Mouse (Mus musculus): Measurements from ENCODE around the gene Gm10778. TPM values are rescaled to one million over a fixed set of nuclear protein-coding genes. Genes with fewer than 3 reads are reported as not detected.
"Not testable (repeated sequence)": the region's sequence is repeated elsewhere in the genome, so short reads cannot be mapped to it uniquely, and the experiment has no call there.

Gm10778 gene
- 3.8 and 5.0 TPM in 2 replicates for polyA plus RNA-seq (2015; fragmentation: Nextera tagmentation; extraction: Ambion mirVana)

- not testable (repeated sequence) for H3K27me3 ChIP-seq; H3K9me3 ChIP-seq (replicated peaks)
- 1% methylated on average over 39 of the region's 52 CpGs for WGBS
- H3K4me2 ChIP-seq, result peak within 1 kb of the TSS; percentile 67
- ATAC-seq (replicated peaks; ENCODE audit: low FRiP score), result peak; percentile 97
- peak within 1 kb of the TSS; percentile 89 for H3K27ac ChIP-seq
- H3K4me1 ChIP-seq, result peaks cover 15% of the 10 kb centered on the region
- peaks cover 33% of the 10 kb centered on the region for H3K36me3 ChIP-seq
- H3K4me3 ChIP-seq (replicated peaks), result peak within 1 kb of the TSS; percentile 59
- H3K9ac ChIP-seq, result peak within 1 kb of the TSS; percentile 59
These were observed at the start of gene Gm10778 for GRCm38 (mm10) chr10:81648803-81649775. Gene Gm10778, plus strand, starts transcription at chr10:81649059.

GRCm38 (mm10) chr10:81599630-81600029 is 49.2 kb upstream of the Gm10778 start:
- Histone ChIP-seq H3K36me3 (no peaks in the 10 kb centered on the region), H3K9me3 (replicated peaks) (no peaks in the 10 kb centered on the region), H3K4me3 (replicated peaks) (no peak overlapping the region), H3K27ac (no peak overlapping the region), H3K27me3 (peaks cover 10% of the 10 kb centered on the region; the same call in 1 of the 2 replicates), H3K9ac (no peak overlapping the region), H3K4me2 (no peak overlapping the region), H3K4me1 (peaks cover 87% of the 10 kb centered on the region)
- no peak for ATAC-seq (replicated peaks; ENCODE audit: low FRiP score)
- 56% methylated on average over 5 of the region's 5 CpGs for WGBS

GRCm38 (mm10) chr10:81600096-81600495 is 48.8 kb upstream of the Gm10778 start:
- no peaks in the 10 kb centered on the region for H3K9me3 ChIP-seq (replicated peaks)
- peak overlapping the region; percentile 57; the same call in 1 of the 2 replicates for H3K4me2 ChIP-seq
- H3K27ac ChIP-seq, result peak overlapping the region; percentile 91
- H3K4me1 ChIP-seq, result peaks cover 88% of the 10 kb centered on the region
- ATAC-seq (replicated peaks; ENCODE audit: low FRiP score), result no peak
- H3K4me3 ChIP-seq (replicated peaks), result no peak overlapping the region
- WGBS, result 36% methylated on average over 10 of the region's 10 CpGs
- no peaks in the 10 kb centered on the region for H3K36me3 ChIP-seq
- no peak overlapping the region for H3K9ac ChIP-seq
- H3K27me3 ChIP-seq, result peaks cover 7% of the 10 kb centered on the region; the same call in 1 of the 2 replicates

- H3K4me3 ChIP-seq (replicated peaks), result peak within 1 kb of the TSS; percentile 30
- H3K27ac ChIP-seq, result peak within 1 kb of the TSS; percentile 91
- H3K9ac ChIP-seq, result no peak within 1 kb of the TSS
- H3K4me2 ChIP-seq, result peak within 1 kb of the TSS; percentile 57
- peak; percentile 79 for ATAC-seq (replicated peaks; ENCODE audit: low FRiP score)
- H3K36me3 ChIP-seq, result no peaks in the 10 kb centered on the region
- H3K9me3 ChIP-seq (replicated peaks), result no peaks in the 10 kb centered on the region
- peaks cover 88% of the 10 kb centered on the region for H3K4me1 ChIP-seq
- H3K27me3 ChIP-seq, result peaks cover under 1% of the 10 kb centered on the region; the same call in 1 of the 2 replicates
- under 1% methylated on average over 26 of the region's 28 CpGs for WGBS
These were observed 48.1 kb upstream of the Gm10778 start, which contains the start of gene Tle6 for GRCm38 (mm10) chr10:81600738-81601203. Gene Tle6, minus strand, starts transcription at chr10:81601073.

- H3K4me1 ChIP-seq, result peaks cover 83% of the 10 kb centered on the region
- no peaks in the 10 kb centered on the region for H3K36me3 ChIP-seq
- H3K27me3 ChIP-seq, result no peaks in the 10 kb centered on the region
- peak overlapping the region; percentile 30 for H3K4me3 ChIP-seq (replicated peaks)
- no peak overlapping the region for H3K9ac ChIP-seq
- peak overlapping the region; percentile 82 for H3K27ac ChIP-seq
- H3K4me2 ChIP-seq, result peak overlapping the region; percentile 57
- H3K9me3 ChIP-seq (replicated peaks), result no peaks in the 10 kb centered on the region
- no peak; the same call in 1 of the 2 replicates for ATAC-seq (replicated peaks; ENCODE audit: low FRiP score)
- WGBS, result 17% methylated on average over 7 of the region's 7 CpGs
These were observed 47.4 kb upstream of the Gm10778 start for GRCm38 (mm10) chr10:81601396-81601905.

DNA sequence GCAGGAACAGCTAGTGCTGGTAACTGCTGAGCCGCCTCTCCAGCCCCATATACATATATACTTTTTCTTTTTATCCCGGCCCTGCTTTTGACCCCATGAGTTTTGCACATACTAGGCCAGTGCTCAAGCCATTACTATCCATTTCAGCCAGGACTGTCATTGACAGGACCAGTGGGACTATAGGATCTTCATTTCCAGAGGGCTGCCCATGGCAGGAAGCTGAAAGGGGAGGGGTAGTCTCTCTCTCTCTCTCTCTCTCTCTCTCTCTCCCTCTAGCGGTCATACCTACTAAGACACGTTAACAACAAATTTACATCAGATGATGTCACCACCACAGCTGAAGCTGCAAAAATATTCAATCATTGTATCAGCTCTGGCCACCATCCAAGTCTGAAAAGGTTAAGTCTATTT is 46.1 kb upstream of the Gm10778 start:
- Histone ChIP-seq H3K36me3 (no peaks in the 10 kb centered on the region), H3K9me3 (replicated peaks) (no peaks in the 10 kb centered on the region), H3K4me2 (no peak overlapping the region), H3K4me1 (peaks cover 76% of the 10 kb centered on the region), H3K9ac (no peak overlapping the region), H3K27me3 (no peaks in the 10 kb centered on the region), H3K27ac (0 out of 2 replicates have a peak overlapping the region, but pooled peaks have one; percentile 37), H3K4me3 (replicated peaks) (no peak overlapping the region)
- WGBS, result 19% methylated on average over 4 of the region's 4 CpGs
- ATAC-seq (replicated peaks; ENCODE audit: low FRiP score), result no peak

DNA sequence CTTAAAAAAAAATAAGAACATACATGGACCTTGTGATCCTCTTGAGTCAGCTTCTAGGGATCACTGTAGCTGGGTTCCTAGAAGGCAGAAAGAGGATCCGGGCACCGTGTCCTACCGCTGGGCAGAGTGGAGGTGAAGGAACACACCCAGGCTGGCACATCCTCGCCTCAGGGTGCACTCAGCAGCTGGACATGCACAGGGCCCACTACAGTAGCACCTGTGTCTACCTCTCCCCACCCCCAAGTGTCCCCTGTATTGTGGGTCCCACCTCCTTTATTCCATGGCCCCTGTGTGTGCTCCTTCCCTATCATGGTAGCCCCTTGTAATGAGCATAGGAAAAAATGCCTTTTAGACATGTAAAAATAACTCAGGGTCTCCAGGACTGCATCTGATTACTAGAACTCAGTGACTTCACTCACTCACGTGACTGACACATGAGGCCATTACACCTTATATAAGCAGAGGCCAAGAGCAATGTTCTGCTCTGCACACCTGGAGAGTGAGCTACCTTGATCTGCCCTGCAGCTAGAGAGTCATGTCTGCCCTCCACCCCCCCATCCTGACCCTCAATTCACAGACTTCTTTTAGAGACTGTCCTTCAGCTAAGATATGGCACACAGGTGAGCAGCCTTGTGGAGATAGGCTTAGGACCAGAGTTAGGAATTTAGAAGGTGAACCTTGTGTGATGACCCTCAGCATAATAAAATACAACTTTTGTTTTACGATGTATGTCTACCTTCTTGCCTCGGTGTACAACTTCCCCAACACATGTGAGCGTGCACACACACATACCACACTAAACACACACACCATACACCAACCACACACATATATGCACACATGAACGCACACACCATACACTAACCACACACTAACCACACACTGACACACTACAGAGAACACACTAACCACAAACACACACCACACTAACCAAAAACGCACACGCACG is 44.6 kb upstream of the Gm10778 start:
- H3K9me3 ChIP-seq (replicated peaks), result no peaks in the 10 kb centered on the region
- 76% methylated on average over 12 of the region's 12 CpGs for WGBS
- H3K4me3 ChIP-seq (replicated peaks), result peak overlapping the region; percentile 18; the same call in 1 of the 2 replicates
- no peak for ATAC-seq (replicated peaks; ENCODE audit: low FRiP score)
- H3K27me3 ChIP-seq, result no peaks in the 10 kb centered on the region
- peak overlapping the region; percentile 84 for H3K4me2 ChIP-seq
- H3K9ac ChIP-seq, result no peak overlapping the region
- no peaks in the 10 kb centered on the region for H3K36me3 ChIP-seq
- peaks cover 61% of the 10 kb centered on the region for H3K4me1 ChIP-seq
- peak overlapping the region; percentile 96; the same call in 1 of the 2 replicates for H3K27ac ChIP-seq

GRCm38 (mm10) chr10:81604968-81605665 is 43.7 kb upstream of the Gm10778 start:
- Histone ChIP-seq H3K27me3 (no peaks in the 10 kb centered on the region), H3K36me3 (no peaks in the 10 kb centered on the region), H3K9me3 (replicated peaks) (no peaks in the 10 kb centered on the region), H3K4me2 (peak overlapping the region; percentile 84), H3K4me1 (peaks cover 53% of the 10 kb centered on the region), H3K27ac (peak overlapping the region; percentile 96), H3K4me3 (replicated peaks) (peak overlapping the region; percentile 56), H3K9ac (peak overlapping the region; percentile 25)
- peak; percentile 10; the same call in 1 of the 2 replicates for ATAC-seq (replicated peaks; ENCODE audit: low FRiP score)
- 18% methylated on average over 29 of the region's 29 CpGs for WGBS

DNA sequence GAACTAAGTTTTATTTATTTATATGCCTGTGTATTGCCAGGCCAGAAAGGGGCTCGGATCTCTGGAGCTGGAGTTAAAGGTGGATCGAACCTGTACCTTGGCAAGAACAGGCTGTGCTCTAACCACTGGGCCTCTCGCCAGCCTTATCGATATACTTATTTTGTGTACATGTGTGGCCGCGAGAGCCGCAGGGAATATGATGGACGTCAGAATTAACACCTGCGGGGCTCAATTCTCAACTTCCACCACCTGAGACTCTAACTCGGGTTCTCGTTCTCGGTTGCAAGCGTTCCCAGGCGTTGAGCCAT is 43.2 kb upstream of the Gm10778 start:
- Histone ChIP-seq H3K4me2 (peak overlapping the region; percentile 84), H3K27me3 (no peaks in the 10 kb centered on the region), H3K36me3 (no peaks in the 10 kb centered on the region), H3K9ac (peak overlapping the region; percentile 25), H3K9me3 (replicated peaks) (no peaks in the 10 kb centered on the region), H3K4me1 (peaks cover 48% of the 10 kb centered on the region), H3K4me3 (replicated peaks) (peak overlapping the region; percentile 56), H3K27ac (peak overlapping the region; percentile 96)
- no peak for ATAC-seq (replicated peaks; ENCODE audit: low FRiP score)
- 3% methylated on average over 14 of the region's 14 CpGs for WGBS

GRCm38 (mm10) chr10:81605974-81606751 is 42.7 kb upstream of the Gm10778 start, which contains the start of gene BC025920:
Gene BC025920, plus strand, starts transcription at chr10:81606270.
- ATAC-seq (replicated peaks; ENCODE audit: low FRiP score), result peak; percentile 86
- Histone ChIP-seq H3K9me3 (replicated peaks) (peaks cover 4% of the 10 kb centered on the region; the same call in 1 of the 2 replicates), H3K36me3 (no peaks in the 10 kb centered on the region), H3K4me2 (peak within 1 kb of the TSS; percentile 84), H3K27me3 (no peaks in the 10 kb centered on the region), H3K4me3 (replicated peaks) (peak within 1 kb of the TSS; percentile 56), H3K9ac (peak within 1 kb of the TSS; percentile 53), H3K27ac (peak within 1 kb of the TSS; percentile 96), H3K4me1 (peaks cover 43% of the 10 kb centered on the region)
- WGBS, result under 1% methylated on average over 39 of the region's 39 CpGs
